Mouse (Mus musculus): Measurements from ENCODE around the gene Dbh. TPM values are rescaled to one million over a fixed set of nuclear protein-coding genes. Genes with fewer than 3 reads are reported as not detected.

Dbh gene
- total RNA-seq, 2 experiments from 2014 or later, result 0.23 to 0.30 TPM

DNA sequence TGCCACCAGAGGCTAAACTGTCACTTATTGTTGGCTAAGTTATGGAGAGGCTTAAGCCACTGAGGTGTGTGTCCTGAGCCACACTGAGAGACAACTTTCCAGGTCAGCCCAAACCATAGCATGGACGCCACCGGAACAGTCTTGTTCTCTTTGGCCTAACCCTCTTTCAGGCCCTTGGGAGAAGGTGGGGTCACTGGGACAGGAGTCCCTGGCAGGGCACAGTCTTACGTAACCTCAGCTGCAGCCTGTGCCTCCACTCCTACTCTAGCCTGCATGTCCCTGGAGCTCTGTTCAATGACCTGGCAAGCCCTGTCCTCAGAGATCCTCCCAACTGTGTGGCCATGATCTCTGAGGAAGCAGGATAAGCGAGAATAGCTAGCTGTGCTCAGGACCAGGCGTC is 42.1 kb downstream of the Dbh start:
- H3K27ac ChIP-seq, result no peak overlapping the region
- intact Hi-C loops (cut with DNase I), result no loop called here
- DNase-seq (ENCODE audit: extremely low spot score in 1 of 2, low spot score in 2 of 2), result no peak
- no peak for TF ChIP-seq CTCF (IDR thresholded peaks at IDR 0.05)
- H3K4me3 ChIP-seq, result no peak overlapping the region

DNA sequence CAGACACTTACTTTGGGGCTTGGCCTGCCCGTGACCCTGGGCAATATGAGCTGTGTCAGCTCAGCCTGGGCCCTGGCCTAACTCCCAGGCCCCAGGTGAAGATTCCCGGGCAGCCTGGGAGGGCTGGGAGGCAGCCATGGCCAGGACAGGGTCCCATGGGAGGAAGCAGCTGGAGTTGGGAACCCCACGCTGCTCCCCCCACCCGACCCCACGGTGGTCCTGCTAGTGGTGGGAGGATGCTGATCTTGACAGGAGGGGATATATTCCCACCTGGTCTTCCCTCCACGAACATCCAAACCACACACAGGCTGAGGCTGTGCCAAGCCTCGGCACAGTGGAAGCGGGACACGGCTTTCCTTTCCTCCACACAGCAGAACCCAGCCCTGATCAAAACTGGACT is 44.3 kb downstream of the Dbh start:
- no peak for DNase-seq (ENCODE audit: extremely low spot score in 1 of 2, low spot score in 2 of 2)
- H3K27ac ChIP-seq, result no peak overlapping the region
- TF ChIP-seq CTCF (IDR thresholded peaks at IDR 0.05), result no peak
- no peak overlapping the region for H3K4me3 ChIP-seq
- intact Hi-C loops (cut with DNase I), result no loop called here

DNA sequence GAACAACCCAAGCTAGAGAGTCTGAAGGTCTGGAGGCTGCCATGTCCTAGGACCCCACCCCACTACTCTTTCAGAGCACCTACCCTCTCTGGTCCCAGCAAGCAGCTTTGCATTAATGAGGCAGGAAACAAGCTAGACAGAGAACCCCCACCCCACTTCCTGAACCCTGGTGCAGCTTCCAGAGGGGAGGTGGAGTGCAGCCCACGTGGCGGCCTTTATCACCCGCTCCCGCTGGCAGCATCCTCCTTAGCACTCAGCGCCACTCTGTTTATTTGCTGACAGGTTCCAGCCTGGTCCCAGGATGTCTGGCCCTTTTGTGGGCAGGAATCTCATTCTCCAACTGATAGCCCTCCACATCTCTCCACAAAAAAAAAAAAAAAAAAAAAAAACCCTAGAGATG is 44.8 kb downstream of the Dbh start:
- no peak for TF ChIP-seq CTCF (IDR thresholded peaks at IDR 0.05)
- Histone ChIP-seq H3K4me3 (no peak overlapping the region), H3K27ac (no peak overlapping the region)
- intact Hi-C loops (cut with DNase I), result no loop called here
- no peak for DNase-seq (ENCODE audit: extremely low spot score in 1 of 2, low spot score in 2 of 2)

DNA sequence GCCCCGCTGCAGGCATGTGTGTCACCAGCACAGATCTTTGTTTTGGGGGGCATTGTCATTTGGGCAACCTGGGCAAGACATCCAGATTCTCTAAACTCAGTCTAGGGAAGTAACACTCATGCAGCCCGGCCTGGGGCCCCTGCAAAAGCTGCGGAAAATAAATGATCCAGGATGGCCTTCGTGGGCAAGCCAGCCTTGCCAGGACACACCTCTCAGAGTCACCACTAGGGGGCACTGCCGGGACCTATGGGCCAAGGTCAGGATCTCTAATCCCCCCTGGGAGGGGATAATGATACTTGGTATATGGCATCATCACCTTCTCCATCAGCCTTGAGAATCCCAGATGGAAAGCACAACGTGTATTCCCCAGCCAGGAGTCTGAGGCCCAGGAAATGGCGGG is 45.2 kb downstream of the Dbh start:
- H3K27ac ChIP-seq, result no peak overlapping the region
- intact Hi-C loops (cut with DNase I), result no loop called here
- DNase-seq (ENCODE audit: extremely low spot score in 1 of 2, low spot score in 2 of 2), result no peak
- TF ChIP-seq CTCF (IDR thresholded peaks at IDR 0.05), result peak; percentile 75
- no peak overlapping the region for H3K4me3 ChIP-seq

DNA sequence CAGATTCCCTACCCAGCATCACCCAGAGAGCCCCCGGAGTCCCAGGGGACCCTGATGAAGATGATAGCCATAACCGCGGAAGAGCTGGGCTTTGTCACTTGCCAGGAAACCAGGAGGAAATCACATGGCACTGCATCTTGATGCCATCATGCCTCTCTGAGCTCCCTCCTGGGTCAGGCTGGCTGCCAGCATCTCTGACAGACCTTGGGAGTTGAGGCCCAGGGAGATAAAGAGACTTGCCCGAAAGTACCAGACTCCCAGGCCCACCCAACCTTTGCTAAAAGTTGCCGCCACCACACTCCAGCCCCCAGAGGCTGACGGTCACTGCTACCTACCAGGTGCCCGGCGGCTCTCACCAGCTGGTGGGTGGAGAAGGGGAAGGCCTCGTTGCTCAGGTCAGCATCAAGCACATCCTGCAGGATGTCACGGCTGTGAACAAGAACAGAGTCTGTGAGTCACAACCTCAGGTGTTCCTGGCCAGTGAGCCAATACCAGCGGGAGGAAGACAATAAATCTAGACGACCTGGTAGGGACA is 45.7 kb downstream of the Dbh start:
- no peak for TF ChIP-seq CTCF (IDR thresholded peaks at IDR 0.05)
- DNase-seq (ENCODE audit: extremely low spot score in 1 of 2, low spot score in 2 of 2), result no peak
- intact Hi-C loops (cut with DNase I), result no loop called here
- Histone ChIP-seq H3K27ac (no peak overlapping the region), H3K4me3 (no peak overlapping the region)

DNA sequence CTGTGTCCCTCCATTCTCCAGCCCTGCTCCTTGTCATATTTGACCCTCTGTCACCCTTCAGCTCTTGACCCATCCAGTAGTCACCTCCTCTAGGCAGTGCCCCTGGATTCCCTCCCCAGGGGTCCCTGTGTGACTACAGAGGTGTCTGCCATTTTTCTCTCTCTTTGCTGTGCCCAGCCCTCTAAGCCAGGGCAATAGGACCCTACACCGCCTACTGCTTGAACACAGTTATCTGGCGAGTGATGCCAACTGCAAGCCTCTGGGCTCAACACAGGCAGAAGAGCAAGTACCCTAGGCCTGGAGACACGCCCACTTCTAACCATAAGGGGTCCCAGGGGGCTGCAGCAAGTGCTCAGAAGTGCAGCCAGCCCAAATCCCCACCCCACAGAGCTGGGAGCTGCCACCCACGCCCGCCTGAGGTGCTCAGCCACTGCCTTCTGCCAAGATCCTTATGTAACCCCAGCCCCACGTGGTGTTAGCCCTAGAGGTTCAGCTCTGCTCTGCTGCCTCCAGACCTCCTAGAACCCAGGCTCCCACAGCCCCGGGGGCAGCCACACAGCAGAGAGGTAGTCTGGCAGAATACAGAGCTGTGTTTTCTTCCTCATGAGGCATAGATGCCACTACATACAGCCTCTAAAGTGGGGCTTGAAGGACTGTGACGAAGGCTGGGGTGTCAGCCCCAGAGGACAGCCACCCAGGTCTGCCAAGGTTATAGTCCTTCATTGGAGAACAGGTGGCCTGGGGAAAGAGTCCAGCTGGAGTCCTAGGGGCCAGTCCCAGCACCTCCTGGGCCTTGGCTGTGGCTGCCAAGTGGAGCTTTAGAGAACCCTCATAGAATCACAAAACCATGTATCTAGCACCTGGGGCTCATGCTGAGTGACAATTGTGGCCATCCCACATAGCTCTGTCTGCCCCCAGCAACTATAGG is 47.2 kb downstream of the Dbh start:
- no peak overlapping the region for H3K4me3 ChIP-seq
- TF ChIP-seq CTCF (IDR thresholded peaks at IDR 0.05), result no peak; the same call in 1 of the 2 replicates
- peak overlapping the region; percentile 63; the same call in 1 of the 2 replicates for H3K27ac ChIP-seq
- peak; percentile 64 to 71 for DNase-seq (ENCODE audit: extremely low spot score in 1 of 2, low spot score in 2 of 2)
- intact Hi-C loops (cut with DNase I), result no loop called here

DNA sequence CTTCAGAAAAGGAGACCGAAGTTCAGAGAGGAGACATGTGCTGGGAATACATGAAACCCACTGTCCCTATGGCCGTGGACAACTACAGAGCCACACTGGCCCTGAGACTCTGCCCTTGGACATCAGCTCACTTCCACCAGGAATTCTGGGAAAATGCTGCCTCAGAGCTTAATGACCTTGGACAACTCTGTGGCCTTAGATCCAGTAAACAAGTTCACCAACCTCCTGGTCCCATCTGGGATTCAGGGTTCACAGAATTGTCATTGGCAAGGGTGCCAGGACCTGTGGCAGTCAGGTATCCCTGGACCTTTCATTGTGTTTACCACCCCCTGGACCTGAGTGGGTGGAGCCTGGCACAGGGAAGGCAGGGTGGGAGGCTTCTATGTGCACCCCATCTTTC is 50.5 kb downstream of the Dbh start:
- Histone ChIP-seq H3K27ac (no peak overlapping the region), H3K4me3 (no peak overlapping the region)
- no peak for DNase-seq (ENCODE audit: extremely low spot score in 1 of 2, low spot score in 2 of 2)
- no peak for TF ChIP-seq CTCF (IDR thresholded peaks at IDR 0.05)
- intact Hi-C loops (cut with DNase I), result no loop called here

DNA sequence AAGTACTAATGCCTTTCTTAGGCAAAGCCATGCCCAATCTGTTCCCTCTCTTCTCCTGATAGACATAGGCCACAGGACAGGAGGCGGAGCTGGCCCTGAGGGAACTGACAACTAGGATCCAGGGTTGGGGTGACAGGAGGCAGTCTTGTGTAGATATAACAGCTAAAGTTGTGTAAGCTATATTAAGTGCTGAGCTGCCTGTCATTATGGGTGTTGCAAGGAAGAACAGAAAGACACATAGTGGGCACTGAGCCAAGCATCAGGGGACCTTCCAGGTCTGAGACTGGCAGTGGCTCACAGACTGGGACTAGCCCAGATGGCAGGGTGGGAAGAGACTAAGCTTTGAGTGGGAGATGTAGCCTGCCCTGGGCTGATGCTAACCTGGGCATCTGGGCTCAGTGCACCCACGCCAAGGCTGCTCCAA is 53.1 kb downstream of the Dbh start:
- intact Hi-C loops (cut with DNase I), result no loop called here
- Histone ChIP-seq H3K4me3 (no peak overlapping the region), H3K27ac (no peak overlapping the region)
- no peak for TF ChIP-seq CTCF (IDR thresholded peaks at IDR 0.05)
- DNase-seq (ENCODE audit: extremely low spot score in 1 of 2, low spot score in 2 of 2), result no peak

DNA sequence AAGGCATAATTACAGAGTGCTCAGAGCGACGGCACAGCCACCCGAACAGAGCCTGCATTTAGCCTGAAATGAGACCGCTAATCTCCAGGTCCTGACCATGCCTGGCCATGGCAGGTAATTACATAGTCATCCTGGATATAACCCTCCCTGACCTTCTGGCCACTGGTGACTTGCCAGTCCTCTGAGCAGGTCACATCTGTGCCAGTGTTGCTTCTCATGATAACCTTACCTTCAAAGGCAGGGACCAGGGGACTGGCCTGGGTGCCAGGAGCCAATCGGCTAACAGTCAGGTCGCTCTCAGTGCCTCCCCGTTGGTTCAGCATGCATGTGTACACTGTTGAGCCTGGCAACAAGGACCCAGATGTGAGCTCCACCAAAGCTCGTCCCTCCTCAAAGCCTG is 53.5 kb downstream of the Dbh start:
- DNase-seq (ENCODE audit: extremely low spot score in 1 of 2, low spot score in 2 of 2), result no peak
- TF ChIP-seq CTCF (IDR thresholded peaks at IDR 0.05), result no peak
- H3K4me3 ChIP-seq, result no peak overlapping the region
- no peak overlapping the region for H3K27ac ChIP-seq
- intact Hi-C loops (cut with DNase I), result no loop called here

DNA sequence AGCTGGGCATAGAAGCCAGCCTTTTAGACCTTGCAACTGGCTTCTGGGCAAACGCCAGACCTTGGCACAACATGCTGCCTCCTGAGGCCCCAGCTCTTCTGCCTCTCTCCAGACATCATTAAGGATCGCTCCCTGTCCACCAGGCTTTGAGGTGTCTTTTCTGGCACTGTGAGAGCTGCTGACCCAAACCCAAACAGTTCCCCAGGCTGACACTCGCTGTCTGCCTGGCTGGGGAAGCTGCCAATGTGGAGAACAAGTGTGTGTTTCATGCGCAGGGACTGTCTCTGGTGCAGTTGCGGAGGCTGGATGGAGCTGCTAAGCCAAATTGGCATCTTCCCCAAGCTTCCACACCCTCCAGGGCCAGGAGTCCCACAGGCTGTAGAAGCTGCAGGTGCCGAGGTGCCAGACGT is 58.0 kb downstream of the Dbh start:
- intact Hi-C loops (cut with DNase I), result no loop called here
- Histone ChIP-seq H3K27ac (peak overlapping the region; percentile 7; the same call in 1 of the 2 replicates), H3K4me3 (no peak overlapping the region)
- DNase-seq (ENCODE audit: extremely low spot score in 1 of 2, low spot score in 2 of 2), result peak; percentile 44 to 61
- TF ChIP-seq CTCF (IDR thresholded peaks at IDR 0.05), result no peak

DNA sequence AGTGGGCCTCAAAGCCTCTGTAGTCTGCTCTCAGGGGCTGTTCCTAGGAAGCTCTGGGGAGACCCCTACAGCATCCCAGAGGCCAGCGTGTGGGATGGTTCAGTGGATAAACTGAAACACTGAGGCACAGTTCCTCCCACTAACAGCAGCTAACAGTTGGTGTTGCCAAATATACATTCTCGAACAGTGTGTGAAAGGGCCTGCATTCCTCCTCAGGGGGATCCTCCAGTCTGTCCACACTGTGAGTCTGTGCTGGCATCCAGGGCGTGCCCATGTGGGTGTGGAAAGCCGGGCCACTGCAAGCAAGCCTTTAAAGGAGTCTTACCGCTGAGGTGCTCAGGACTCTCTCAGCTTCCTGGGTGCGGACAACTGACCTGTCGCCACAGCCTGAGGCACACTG is 61.5 kb downstream of the Dbh start:
- H3K4me3 ChIP-seq, result no peak overlapping the region
- intact Hi-C loops (cut with DNase I), result loop anchor here (2.0 kb wide), 1 partner anchor 48 kb away; no protein-coding TSS in a partner anchor
- TF ChIP-seq CTCF (IDR thresholded peaks at IDR 0.05), result no peak
- H3K27ac ChIP-seq, result peak overlapping the region; percentile 24; the same call in 1 of the 2 replicates
- peak in 1 of 2 experiments; percentile 48 for DNase-seq (ENCODE audit: extremely low spot score in 1 of 2, low spot score in 2 of 2)

DNA sequence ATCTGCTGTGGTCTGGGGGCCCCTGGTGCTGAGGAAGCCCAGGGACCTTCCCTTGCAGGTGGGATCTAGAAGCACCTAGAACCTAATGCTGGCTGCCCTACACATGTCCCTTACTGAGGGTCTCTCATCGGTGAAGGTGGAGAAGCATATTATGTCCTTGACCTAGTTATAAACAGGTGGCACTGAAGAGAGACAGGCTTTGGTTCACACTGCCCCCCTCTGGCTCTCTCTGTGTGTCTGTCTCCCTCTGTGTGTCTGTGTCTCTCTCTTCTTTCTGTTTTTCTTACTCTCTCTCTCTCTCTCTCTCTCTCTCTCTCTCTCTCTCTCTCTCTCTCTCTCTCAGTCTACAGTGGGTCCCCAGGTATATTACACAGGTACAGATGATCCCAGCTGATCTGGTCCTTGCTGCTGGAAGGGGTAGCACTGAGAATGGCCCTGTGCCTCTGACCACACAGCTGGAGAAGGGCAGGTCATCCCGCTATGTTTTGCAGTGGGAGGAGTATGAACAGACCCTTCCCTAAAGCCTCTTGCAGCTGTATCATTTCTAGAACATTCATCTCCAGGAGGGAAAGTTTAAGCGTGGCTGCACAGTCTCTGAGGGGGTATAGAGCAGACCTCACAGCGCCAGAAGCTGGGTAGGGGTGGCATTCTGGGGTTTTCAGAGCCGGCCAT is 63.9 kb downstream of the Dbh start:
- Histone ChIP-seq H3K4me3 (no peak overlapping the region), H3K27ac (no peak overlapping the region)
- DNase-seq (ENCODE audit: extremely low spot score in 1 of 2, low spot score in 2 of 2), result no peak
- intact Hi-C loops (cut with DNase I), result no loop called here
- TF ChIP-seq CTCF (IDR thresholded peaks at IDR 0.05), result peak; percentile 17
